Mouse (Mus musculus) kidney, adult 2 months (tissue): ENCODE data around the gene Nmral1. TPM values are rescaled to one million over a fixed set of nuclear protein-coding genes. Genes with fewer than 3 reads are reported as not detected.
"Not testable (repeated sequence)": the region's sequence is repeated elsewhere in the genome, so short reads cannot be mapped to it uniquely, and the experiment has no call there.

ENCODE experiments used
- DNase-seq: peaks from one replicate; pipeline ENCODE4 v3.0.0; 2021
- H3K27ac ChIP-seq: fragments of 200-500 bp; 2 replicates; pipeline ENCODE4 v1.5.1; 2012; ENCODE audit warnings: low read depth, low read length, control low read depth, inconsistent platforms; ENCODE audit not compliant: insufficient read depth
- H3K27me3 ChIP-seq: fragments of 200-500 bp; replicated peaks from 2 replicates; pipeline ENCODE4 v1.6.1; 2012; ENCODE audit warnings: mild to moderate bottlenecking, moderate library complexity, low read length, inconsistent platforms; ENCODE audit not compliant: control insufficient read depth, insufficient read depth
- H3K36me3 ChIP-seq: fragments of 200-500 bp; 2 replicates; pipeline ENCODE4 v1.6.1; 2012; ENCODE audit warnings: mild to moderate bottlenecking, moderate library complexity, low read length, inconsistent platforms; ENCODE audit not compliant: control insufficient read depth, insufficient read depth
- H3K4me1 ChIP-seq: fragments of 200-500 bp; 2 replicates; pipeline ENCODE4 v1.6.1; 2011; ENCODE audit warnings: low read length; ENCODE audit not compliant: control insufficient read depth, insufficient read depth
- H3K4me3 ChIP-seq: fragments of 200-500 bp; 2 replicates; pipeline ENCODE4 v1.5.1; 2011; ENCODE audit warnings: mild to moderate bottlenecking, low read depth, low read length, control low read depth; ENCODE audit not compliant: insufficient read depth
- CTCF ChIP-seq: fragments of 200-500 bp; conservative IDR thresholded peaks from 2 replicates; pipeline ENCODE4 v1.5.1; 2011; ENCODE audit warnings: low read depth, mild to moderate bottlenecking, control low read depth, low read length, moderate library complexity, mixed read lengths; ENCODE audit not compliant: insufficient read depth, insufficient read length
- POLR2A ChIP-seq: fragments of 200-500 bp; IDR thresholded peaks from one replicate; pipeline ENCODE4 v1.6.1; 2011; ENCODE audit warnings: low read depth, low read length, control low read depth
- WGBS: fragments of 180-500 bp; shearing (Covaris S2); methylation state at CpG from one replicate; pipeline ENCODE4 v1.1.7; 2018; 5-methylcytosine and 5-hydroxymethylcytosine counted together
- polyA plus RNA-seq: library from polyadenylated mRNA; depleted of rRNA; stranded (reverse); fragments of >200 nt; gene quantifications from 2 replicates; pipeline ENCODE4 v1.2.3, GENCODE M21; 2012; rRNA removed

The Nmral1 gene
- polyA plus RNA-seq: 5.7 and 6.6 TPM in 2 replicates

GRCm38 (mm10) chr16:4718753-4719518 is at the start of gene Nmral1:
TSS of gene Nmral1 (minus strand) at chr16:4719356.
- no peak for TF ChIP-seq CTCF
- TF ChIP-seq POLR2A: no peak
- DNase-seq: peak; percentile 80
- 7% methylated on average over 33 of the region's 33 CpGs for WGBS
- H3K27me3 ChIP-seq: no peaks in the 10 kb centered on the region
- no peaks in the 10 kb centered on the region for H3K36me3 ChIP-seq
- H3K4me1 ChIP-seq: no peaks in the 10 kb centered on the region; the same call in 1 of the 2 replicates
- H3K27ac ChIP-seq: no peak within 1 kb of the TSS
- H3K4me3 ChIP-seq: peak within 1 kb of the TSS; percentile 66

GRCm38 (mm10) chr16:4768719-4769118 is 49.6 kb upstream of the Nmral1 start:
- peaks cover 4% of the 10 kb centered on the region for H3K36me3 ChIP-seq
- 91% methylated on average over 5 of the region's 5 CpGs for WGBS
- no peak for TF ChIP-seq POLR2A
- no peak for TF ChIP-seq CTCF

DNA sequence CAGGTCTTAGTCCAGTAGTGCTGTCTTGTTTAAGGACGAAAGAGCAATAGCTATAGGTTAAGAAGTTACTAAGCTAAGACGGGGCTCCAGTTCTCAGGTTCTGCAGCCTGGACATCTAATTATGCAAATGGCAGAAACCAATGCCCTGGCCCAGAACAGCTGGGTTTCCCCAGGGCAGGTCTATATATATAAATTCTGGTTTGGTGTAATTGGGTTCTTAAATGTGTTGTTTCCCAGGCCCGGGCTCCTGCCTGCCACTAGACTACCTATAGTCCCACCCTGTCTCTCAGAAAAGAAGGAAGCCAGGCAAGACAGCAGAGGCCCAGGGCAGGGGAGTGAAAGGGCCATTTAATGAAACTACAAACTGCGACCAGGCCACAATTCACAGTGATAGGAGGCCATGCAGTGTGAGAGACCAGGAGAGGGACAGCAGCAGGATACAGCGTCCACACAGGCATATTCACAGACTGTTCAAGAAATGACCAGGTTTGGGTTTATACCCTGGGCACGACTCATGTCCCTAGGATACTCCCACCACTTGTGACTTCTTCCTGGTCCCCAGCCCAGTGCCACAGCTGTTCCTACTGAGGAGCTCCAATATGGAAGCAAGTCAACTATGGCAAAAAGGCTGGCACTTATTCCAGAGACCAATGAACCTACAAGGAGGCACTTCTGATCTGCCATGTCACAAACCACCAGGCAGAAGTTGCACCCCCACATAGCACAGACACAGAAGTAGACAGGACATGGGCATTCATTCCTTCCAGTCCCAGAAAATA is 48.0 kb upstream of the Nmral1 start:
- peaks cover 4% of the 10 kb centered on the region for H3K36me3 ChIP-seq
- 72% methylated on average over 6 of the region's 6 CpGs for WGBS
- DNase-seq: no peak

More at GRCm38 (mm10) chr16:4768719-4769118, 49.6 kb upstream of the Nmral1 start:
- no peak for DNase-seq
- H3K27ac ChIP-seq: no peak overlapping the region
- H3K4me3 ChIP-seq: no peak overlapping the region
- H3K27me3 ChIP-seq: no peaks in the 10 kb centered on the region
- peaks cover 2% of the 10 kb centered on the region; the same call in 1 of the 2 replicates for H3K4me1 ChIP-seq

GRCm38 (mm10) chr16:4765852-4766251 is 46.7 kb upstream of the Nmral1 start:
- WGBS: 75% methylated on average over 2 of the region's 2 CpGs
- no peak overlapping the region for H3K27ac ChIP-seq
- H3K36me3 ChIP-seq: peaks cover 4% of the 10 kb centered on the region
- no peak overlapping the region for H3K4me3 ChIP-seq
- no peaks in the 10 kb centered on the region; the same call in 1 of the 2 replicates for H3K4me1 ChIP-seq
- no peaks in the 10 kb centered on the region for H3K27me3 ChIP-seq
- no peak for DNase-seq
- peak; percentile 30 for TF ChIP-seq CTCF
- TF ChIP-seq POLR2A: no peak

More for the DNA sequence above, 48.0 kb upstream of the Nmral1 start:
- no peaks in the 10 kb centered on the region for H3K27me3 ChIP-seq
- no peak overlapping the region for H3K27ac ChIP-seq
- TF ChIP-seq CTCF (no peak), POLR2A (no peak)
- H3K4me3 ChIP-seq: no peak overlapping the region
- no peaks in the 10 kb centered on the region; the same call in 1 of the 2 replicates for H3K4me1 ChIP-seq

- TF ChIP-seq POLR2A: no peak
- TF ChIP-seq CTCF: peak; percentile 55
- Histone ChIP-seq H3K36me3 (peaks cover 1% of the 10 kb centered on the region; the same call in 1 of the 2 replicates), H3K4me3 (no peak overlapping the region), H3K4me1 (no peaks in the 10 kb centered on the region; the same call in 1 of the 2 replicates), H3K27me3 (no peaks in the 10 kb centered on the region), H3K27ac (no peak overlapping the region)
- DNase-seq: peak; percentile 75
- WGBS: 27% methylated on average over 2 of the region's 2 CpGs
Observed at GRCm38 (mm10) chr16:4763276-4763675, 44.1 kb upstream of the Nmral1 start.

DNA sequence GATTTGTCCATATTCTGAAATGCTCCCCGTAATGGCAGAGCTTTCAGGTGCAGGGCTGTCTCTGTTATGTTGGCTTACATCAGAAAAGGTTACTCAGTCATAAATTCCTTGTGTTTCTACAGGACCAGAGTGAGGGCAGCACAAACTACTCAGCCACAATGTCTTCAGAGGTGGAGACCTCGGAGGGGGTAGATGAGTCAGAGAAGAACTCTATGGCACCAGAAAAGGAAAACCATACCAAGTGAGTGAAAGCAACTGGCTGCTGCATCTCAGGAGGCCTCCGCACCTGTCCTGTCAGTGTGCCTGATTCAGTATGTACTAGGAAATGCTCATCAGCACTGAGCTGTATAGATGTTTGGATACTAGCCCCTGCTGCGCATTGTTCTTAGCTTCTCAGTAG is 43.3 kb upstream of the Nmral1 start:
- no peaks in the 10 kb centered on the region; the same call in 1 of the 2 replicates for H3K36me3 ChIP-seq

DNA sequence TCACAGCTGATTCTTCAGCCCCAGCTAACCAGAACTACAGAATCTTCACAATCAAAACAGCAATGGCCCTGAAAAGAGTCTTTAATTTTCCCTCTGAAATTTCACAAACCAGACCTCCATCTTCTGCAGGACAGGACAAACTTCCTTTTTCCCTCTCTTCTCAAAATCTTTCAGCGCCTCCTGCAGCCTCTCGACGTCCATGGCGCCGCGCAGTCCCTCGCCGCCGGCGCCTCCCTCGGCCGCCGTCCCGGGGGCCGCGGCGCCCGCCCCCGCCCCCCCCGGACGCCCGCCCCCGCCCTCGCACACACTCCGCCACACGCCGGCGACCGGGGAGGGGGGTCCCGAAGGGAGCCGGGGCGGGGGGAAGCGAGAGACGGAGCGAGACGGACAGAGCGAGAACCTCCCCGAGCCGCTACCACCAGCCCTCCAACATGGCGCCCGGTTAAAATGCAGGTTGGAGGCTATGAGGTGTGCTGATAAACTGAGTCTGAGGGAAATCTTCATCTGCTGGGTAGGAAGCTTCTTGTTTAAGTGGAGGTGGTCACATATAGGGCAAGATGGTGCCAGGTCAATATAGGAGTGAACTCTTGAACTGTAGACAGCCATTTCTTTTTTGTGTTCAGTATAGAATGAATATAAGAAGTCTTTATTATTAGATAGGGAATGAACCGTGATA is 37.6 kb upstream of the Nmral1 start:
- WGBS: 3% methylated on average over 28 of the region's 42 CpGs
- DNase-seq: not testable (repeated sequence)

More for the DNA sequence above, 43.3 kb upstream of the Nmral1 start:
- no peaks in the 10 kb centered on the region for H3K27me3 ChIP-seq
- H3K27ac ChIP-seq: no peak overlapping the region
- DNase-seq: no peak
- H3K4me1 ChIP-seq: no peaks in the 10 kb centered on the region; the same call in 1 of the 2 replicates
- H3K4me3 ChIP-seq: no peak overlapping the region
- WGBS: 90% methylated on average over 4 of the region's 4 CpGs
- TF ChIP-seq POLR2A (no peak), CTCF (no peak)

More for the DNA sequence above, 37.6 kb upstream of the Nmral1 start:
- H3K36me3 ChIP-seq, H3K27me3 ChIP-seq: not testable (repeated sequence)
- Histone ChIP-seq H3K4me1 (peaks cover 18% of the 10 kb centered on the region), H3K27ac (peak overlapping the region; percentile 57), H3K4me3 (peak overlapping the region; percentile 51)
